Mouse (Mus musculus) kidney, adult 10 weeks (tissue): ENCODE measurements around the gene Akap7. TPM values are rescaled to one million over a fixed set of nuclear protein-coding genes. Genes with fewer than 3 reads are reported as not detected.

Source experiments
- polyA plus RNA-seq: library from polyadenylated mRNA; stranded (reverse); fragments of 350-450 nt; fragmentation: Illumina TruSeq; extraction: RNeasy Lipid Tissue Mini Kit (QIAGEN cat#74804); gene quantifications from one replicate; pipeline ENCODE4 v1.2.3, GENCODE M21; 2014; ENCODE audit warnings: low read depth, low replicate concordance

Akap7 gene
- polyA plus RNA-seq: 106 TPM

GRCm38 (mm10) chr10:25307770-25308169, at the start of gene Akap7:
Gene Akap7 (minus strand): TSS chr10:25307870.

Other genes starting within 250 kb of the Akap7 start
- gene Epb41l2, start 51.9 kb upstream of the Akap7 start, polyA plus RNA-seq: 27.0 TPM
- 3.4 TPM for gene Smlr1, start 228.4 kb upstream of the Akap7 start, polyA plus RNA-seq